11 mouse cellular contexts compared by ENCODE assay signal in the genomic region with DNA sequence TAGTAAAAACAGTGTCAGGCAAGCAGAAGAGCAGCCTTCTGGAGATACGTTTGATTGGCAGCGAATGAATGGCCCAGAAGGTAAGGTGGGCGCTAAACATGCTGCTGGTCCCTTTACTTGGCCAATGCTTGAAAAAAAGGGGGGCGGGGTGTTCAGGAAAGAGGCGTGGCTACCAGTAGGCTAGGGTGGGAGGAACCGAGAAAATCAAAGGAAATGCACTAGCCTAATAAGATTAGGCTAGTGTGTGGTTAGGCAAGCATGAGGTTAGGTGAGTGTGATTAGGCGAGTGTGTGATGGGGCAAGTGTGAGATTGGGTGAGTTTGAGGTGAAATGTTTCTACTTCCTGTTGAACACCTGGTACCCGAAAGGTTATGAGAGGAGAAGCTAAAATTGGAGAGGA. TPM values are rescaled to one million over a fixed set of nuclear protein-coding genes. Genes with fewer than 3 reads are reported as not detected.
DNase-seq lines count a peak whose midpoint lies in the region; ATAC-seq and TF ChIP-seq lines count a peak whose summit lies in the region.
"Had no signal": no experiment of that assay in that cellular context is flagged by ENCODE, and none has a peak within 500 bp of the region (broad histone marks: within the 10 kb centered on the region; RNA-seq: fewer than 3 reads in every experiment).

A gene (plus strand): TSS at position 11 of the 400 bp plus-strand sequence.

- H3K4me2 ChIP-seq in forebrain, embryonic 11.5 days (ENCODE audit: low read depth, low read length, severe bottlenecking), result no peak within 1 kb of the TSS
- no peak within 1 kb of the TSS for H3K4me2 ChIP-seq in hindbrain, embryonic 14.5 days (replicated peaks)
- H3K4me2 ChIP-seq: stomach, embryonic 15.5 days had no signal

- intact Hi-C loops in heart, postnatal 14 days (cut with DNase I), result no loop called here

- no peak for DNase-seq in forebrain, embryonic 11.5 days (ENCODE audit: low spot score)
- no peak for DNase-seq in forebrain, embryonic 10.5 days (ENCODE audit: extremely low spot score, low spot score)
- DNase-seq in hindbrain, embryonic 14.5 days (ENCODE audit: low spot score), result no peak
- DNase-seq in T-cell, adult 2 months (ENCODE audit: low spot score), result no peak
- DNase-seq in heart, postnatal 14 days, result no peak
- DNase-seq: gastrocnemius, postnatal 10 days; heart, postnatal 36 days had no signal

- ATAC-seq in forebrain, embryonic 11.5 days (replicated peaks; ENCODE audit: low FRiP score), result no peak
- ATAC-seq in hindbrain, embryonic 14.5 days (ENCODE audit: low FRiP score), result no peak
- peak; percentile 50 for ATAC-seq in megakaryocyte progenitor cell, adult 5-6 weeks (replicated peaks; ENCODE audit: poor library complexity)
- no peak for ATAC-seq in frontal cortex, adult (ENCODE audit: low TSS enrichment)

- 64% methylated on average over 8 of the region's 8 CpGs for WGBS in forebrain, embryonic 11.5 days
- WGBS in forebrain, embryonic 10.5 days, result 63% methylated on average over 8 of the region's 8 CpGs
- 69% methylated on average over 8 of the region's 8 CpGs for WGBS in hindbrain, embryonic 14.5 days

- H3K4me3 ChIP-seq in forebrain, embryonic 11.5 days (ENCODE audit: low read depth, low read length), result no peak within 1 kb of the TSS
- no peak within 1 kb of the TSS for H3K4me3 ChIP-seq in forebrain, embryonic 10.5 days
- no peak within 1 kb of the TSS for H3K4me3 ChIP-seq in cortical plate, adult 2 months (ENCODE audit: insufficient read depth, low read length)
- no peak within 1 kb of the TSS for H3K4me3 ChIP-seq in hindbrain, embryonic 14.5 days (replicated peaks; ENCODE audit: low read length)
- H3K4me3 ChIP-seq: stomach, embryonic 15.5 days had no signal

- no peaks in the 10 kb centered on the region for H3K36me3 ChIP-seq in forebrain, embryonic 11.5 days (ENCODE audit: control insufficient read depth, insufficient read depth, low read length)
- H3K36me3 ChIP-seq in forebrain, embryonic 10.5 days (replicated peaks), result no peaks in the 10 kb centered on the region
- H3K36me3 ChIP-seq in hindbrain, embryonic 14.5 days (replicated peaks; ENCODE audit: control insufficient read depth, insufficient read depth), result no peaks in the 10 kb centered on the region
- H3K36me3 ChIP-seq: stomach, embryonic 15.5 days had no signal

- H3K9ac ChIP-seq in forebrain, embryonic 11.5 days (ENCODE audit: low read length), result no peak within 1 kb of the TSS
- H3K9ac ChIP-seq in hindbrain, embryonic 14.5 days, result no peak within 1 kb of the TSS
- H3K9ac ChIP-seq: stomach, embryonic 15.5 days had no signal

- TF ChIP-seq CTCF in cortical plate, adult 2 months (IDR thresholded peaks at IDR 0.05; ENCODE audit: extremely low read depth, insufficient read depth, low read length), result no peak

- H3K4me1 ChIP-seq in forebrain, embryonic 11.5 days (replicated peaks; ENCODE audit: control insufficient read depth, insufficient read depth, low read length), result no peaks in the 10 kb centered on the region
- no peaks in the 10 kb centered on the region for H3K4me1 ChIP-seq in forebrain, embryonic 10.5 days
- no peaks in the 10 kb centered on the region for H3K4me1 ChIP-seq in cortical plate, adult 2 months (ENCODE audit: control insufficient read depth, insufficient read depth, low read length)
- H3K4me1 ChIP-seq in hindbrain, embryonic 14.5 days (replicated peaks; ENCODE audit: control insufficient read depth, insufficient read depth, low read length), result no peaks in the 10 kb centered on the region
- H3K4me1 ChIP-seq: stomach, embryonic 15.5 days had no signal

- H3K9me3 ChIP-seq in forebrain, embryonic 11.5 days (ENCODE audit: control insufficient read depth, low read length), result no peaks in the 10 kb centered on the region
- H3K9me3 ChIP-seq in forebrain, embryonic 10.5 days, result no peaks in the 10 kb centered on the region
- H3K9me3 ChIP-seq in hindbrain, embryonic 14.5 days (ENCODE audit: control insufficient read depth, low read length), result no peaks in the 10 kb centered on the region
- H3K9me3 ChIP-seq: stomach, embryonic 15.5 days had no signal

- H3K27me3 ChIP-seq in forebrain, embryonic 11.5 days (ENCODE audit: control insufficient read depth, insufficient read depth, low read length), result no peaks in the 10 kb centered on the region
- H3K27me3 ChIP-seq in forebrain, embryonic 10.5 days (ENCODE audit: poor library complexity, severe bottlenecking), result no peaks in the 10 kb centered on the region
- no peaks in the 10 kb centered on the region for H3K27me3 ChIP-seq in hindbrain, embryonic 14.5 days (ENCODE audit: control insufficient read depth, insufficient read depth, low read length)
- H3K27me3 ChIP-seq: stomach, embryonic 15.5 days had no signal

- H3K27ac ChIP-seq in forebrain, embryonic 11.5 days (ENCODE audit: low read depth, low read length), result no peak within 1 kb of the TSS
- H3K27ac ChIP-seq in forebrain, embryonic 10.5 days, result no peak within 1 kb of the TSS
- no peak within 1 kb of the TSS for H3K27ac ChIP-seq in cortical plate, adult 2 months (ENCODE audit: insufficient read depth, low read length)
- H3K27ac ChIP-seq in hindbrain, embryonic 14.5 days, result no peak within 1 kb of the TSS
- H3K27ac ChIP-seq: stomach, embryonic 15.5 days had no signal

- no peak for TF ChIP-seq POLR2A in cortical plate, adult 2 months (IDR thresholded peaks at IDR 0.05; ENCODE audit: extremely low read depth, insufficient read depth, low read length)

RNA-seq across cellular contexts. Expression of the gene that starts here (rescaled TPM):
- 12.8 and 13.6 TPM in 2 replicates for polyA plus RNA-seq in forebrain, embryonic 11.5 days (2014; fragmentation: Nextera tagmentation; extraction: Ambion mirVana)
- 7.5 and 8.3 TPM in 2 replicates for polyA plus RNA-seq in forebrain, embryonic 10.5 days (2016; fragmentation: Nextera tagmentation; extraction: Ambion mirVana)
- 67.4 and 67.5 TPM in 2 replicates for polyA plus RNA-seq in cortical plate, adult 2 months (2012; rRNA removed)
- polyA plus RNA-seq in hindbrain, embryonic 14.5 days (2014; fragmentation: Nextera tagmentation; extraction: Ambion mirVana), result 64.6 and 68.3 TPM in 2 replicates
- 4.2 and 4.6 TPM in 2 replicates for total RNA-seq in megakaryocyte progenitor cell, adult 5-6 weeks (2015)
- 4.2 and 5.3 TPM in 2 replicates for total RNA-seq in megakaryocyte progenitor cell, adult 5-6 weeks (2017)
- total RNA-seq in heart, postnatal 14 days (2021), result 1 to 10 TPM in 1 of 2 experiments, under 1 TPM in 1; 0.90 to 1.4 TPM
